Mouse (Mus musculus) heart, postnatal 4 days (tissue): ENCODE results near the gene Tcp11l1. TPM values are rescaled to one million over a fixed set of nuclear protein-coding genes. Genes with fewer than 3 reads are reported as not detected.

Experiments used
- total RNA-seq, 2 experiments: library from RNA; stranded (reverse); gene quantifications; 2 replicates each; pipeline ENCODE4 v1.2.3; 2021

The Tcp11l1 gene
- total RNA-seq, 2 experiments from 2014 or later, result 7.3 to 10.3 TPM

Other genes with a start within 250 kb of the Tcp11l1 start
- 100 to 1,000 TPM; 221 to 237 TPM for gene Hipk3, start 217.7 kb downstream of the Tcp11l1 start, total RNA-seq
- 10 to 100 TPM; 32.9 to 37.7 TPM for gene Cstf3, start 121.6 kb downstream of the Tcp11l1 start, total RNA-seq
- not detected for gene Pin1rt1, start 4.2 kb upstream of the Tcp11l1 start, total RNA-seq
- gene Depdc7, start 30.7 kb upstream of the Tcp11l1 start, total RNA-seq, result 1 to 10 TPM; 2.7 to 2.8 TPM
- 10 to 100 TPM; 30.7 to 30.8 TPM for gene Qser1, start 104.6 kb upstream of the Tcp11l1 start, total RNA-seq
- 1 to 10 TPM; 2.8 to 3.3 TPM for gene Prrg4, start 137.7 kb upstream of the Tcp11l1 start, total RNA-seq
- 1 to 10 TPM; 3.7 to 3.8 TPM for gene Ccdc73, start 155.6 kb upstream of the Tcp11l1 start, total RNA-seq